In the genomic region with DNA sequence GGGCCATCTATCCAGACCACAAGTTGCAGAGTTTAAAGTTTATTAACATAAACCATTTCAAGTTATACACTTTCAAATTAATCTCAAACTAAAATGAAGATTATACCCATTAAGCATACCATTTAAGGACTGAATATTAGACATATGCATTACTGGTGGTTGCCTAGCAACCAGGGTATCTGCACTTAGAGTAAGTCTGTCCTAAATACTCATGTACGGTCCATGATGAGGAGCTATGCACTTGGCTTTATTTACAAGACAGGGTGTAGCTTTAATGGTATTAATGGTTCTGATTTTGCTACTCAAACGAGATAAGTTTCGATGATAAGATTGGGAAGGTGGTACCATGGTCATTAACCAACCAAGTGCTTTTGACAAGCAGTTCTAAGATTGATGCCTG, we compare ENCODE assay signal across 19 mouse cellular contexts.
A peak's percentile ranks its signal among the peaks of the same experiment; 100 is the strongest.
DNase-seq lines count a peak whose midpoint lies in the region; ATAC-seq and TF ChIP-seq lines count a peak whose summit lies in the region.
"Had no signal": no experiment of that assay in that cellular context is flagged by ENCODE, and none has a peak within 500 bp of the region (broad histone marks: within the 10 kb centered on the region; RNA-seq: fewer than 3 reads in every experiment).

No protein-coding gene starts in this region.

- H3K9ac ChIP-seq in forebrain, embryonic 15.5 days (replicated peaks) = no peak overlapping the region
- no peak overlapping the region for H3K9ac ChIP-seq in forebrain, embryonic 16.5 days (replicated peaks; ENCODE audit: low read depth, low read length)
- no peak overlapping the region for H3K9ac ChIP-seq in midbrain, embryonic 15.5 days
- H3K9ac ChIP-seq in midbrain, embryonic 14.5 days (replicated peaks; ENCODE audit: low read length) = no peak overlapping the region
- H3K9ac ChIP-seq: heart, embryonic 13.5 days; hindbrain, embryonic 12.5 days; intestine, embryonic 15.5 days had no signal

- peak overlapping the region; percentile 36; the same call in 1 of the 2 replicates for H3K27ac ChIP-seq in forebrain, embryonic 15.5 days (replicated peaks)
- H3K27ac ChIP-seq in forebrain, embryonic 16.5 days (ENCODE audit: low read length) = no peak overlapping the region
- H3K27ac ChIP-seq in midbrain, embryonic 15.5 days = no peak overlapping the region
- H3K27ac ChIP-seq in midbrain, embryonic 14.5 days (replicated peaks; ENCODE audit: low read depth, low read length) = no peak overlapping the region
- H3K27ac ChIP-seq: forebrain, embryonic 10.5 days; heart, adult 2 months; heart, embryonic 10.5 days; heart, embryonic 13.5 days; intestine, embryonic 15.5 days had no signal

- peaks cover 17% of the 10 kb centered on the region for H3K4me1 ChIP-seq in forebrain, embryonic 15.5 days
- H3K4me1 ChIP-seq in forebrain, embryonic 16.5 days (replicated peaks; ENCODE audit: control insufficient read depth, insufficient read depth, low read length) = peaks cover 17% of the 10 kb centered on the region
- H3K4me1 ChIP-seq in midbrain, embryonic 15.5 days = peaks cover 16% of the 10 kb centered on the region
- peaks cover 10% of the 10 kb centered on the region for H3K4me1 ChIP-seq in midbrain, embryonic 14.5 days (ENCODE audit: control insufficient read depth, insufficient read depth, low read length)
- H3K4me1 ChIP-seq: heart, embryonic 10.5 days; heart, embryonic 13.5 days; intestine, embryonic 15.5 days had no signal

- DNase-seq in midbrain, embryonic 14.5 days = no peak
- DNase-seq in MN1 (ENCODE audit: low spot score) = peak; percentile 42
- DNase-seq in brain, embryonic 14.5 days (ENCODE audit: low read depth) = peak; percentile 32
- DNase-seq: adrenal gland, postnatal 25 days; cerebellum, adult 9-10 months; gastrocnemius, postnatal 10 days; gastrocnemius, postnatal 36 days; heart, postnatal 4 days had no signal

- no peaks in the 10 kb centered on the region for H3K9me3 ChIP-seq in forebrain, embryonic 15.5 days
- H3K9me3 ChIP-seq in forebrain, embryonic 16.5 days (ENCODE audit: control insufficient read depth, low read length) = no peaks in the 10 kb centered on the region
- H3K9me3 ChIP-seq in midbrain, embryonic 15.5 days = no peaks in the 10 kb centered on the region
- no peaks in the 10 kb centered on the region for H3K9me3 ChIP-seq in midbrain, embryonic 14.5 days (ENCODE audit: control insufficient read depth, low read length)
- H3K9me3 ChIP-seq: forebrain, embryonic 10.5 days; heart, embryonic 10.5 days; heart, embryonic 13.5 days; hindbrain, embryonic 12.5 days; intestine, embryonic 15.5 days had no signal

- no peak overlapping the region for H3K4me2 ChIP-seq in forebrain, embryonic 15.5 days (replicated peaks)
- H3K4me2 ChIP-seq in forebrain, embryonic 16.5 days (ENCODE audit: low read length) = no peak overlapping the region
- H3K4me2 ChIP-seq in midbrain, embryonic 15.5 days = no peak overlapping the region
- H3K4me2 ChIP-seq in midbrain, embryonic 14.5 days (ENCODE audit: low read length) = no peak overlapping the region
- H3K4me2 ChIP-seq: heart, embryonic 13.5 days; hindbrain, embryonic 12.5 days; intestine, embryonic 15.5 days had no signal

- no peaks in the 10 kb centered on the region for H3K27me3 ChIP-seq in forebrain, embryonic 15.5 days
- H3K27me3 ChIP-seq in forebrain, embryonic 16.5 days (replicated peaks; ENCODE audit: control insufficient read depth, insufficient read depth, low read length) = no peaks in the 10 kb centered on the region
- H3K27me3 ChIP-seq in midbrain, embryonic 15.5 days (replicated peaks) = no peaks in the 10 kb centered on the region
- no peaks in the 10 kb centered on the region for H3K27me3 ChIP-seq in midbrain, embryonic 14.5 days (ENCODE audit: control insufficient read depth, insufficient read depth, low read length)
- H3K27me3 ChIP-seq: heart, embryonic 13.5 days; hindbrain, embryonic 12.5 days; intestine, embryonic 15.5 days had no signal

- no peak overlapping the region for H3K4me3 ChIP-seq in forebrain, embryonic 15.5 days
- H3K4me3 ChIP-seq in forebrain, embryonic 16.5 days (replicated peaks; ENCODE audit: low read length) = no peak overlapping the region
- no peak overlapping the region for H3K4me3 ChIP-seq in midbrain, embryonic 15.5 days
- no peak overlapping the region for H3K4me3 ChIP-seq in midbrain, embryonic 14.5 days (replicated peaks; ENCODE audit: low read depth, low read length)
- H3K4me3 ChIP-seq: forebrain, embryonic 10.5 days; heart, adult 2 months; heart, embryonic 10.5 days; heart, embryonic 13.5 days; hindbrain, embryonic 12.5 days; intestine, embryonic 15.5 days had no signal

- TF ChIP-seq POLR2A in brain, embryonic 14.5 days (IDR thresholded peaks at IDR 0.05; ENCODE audit: borderline replicate concordance, extremely low read depth, insufficient read depth, insufficient read length, poor library complexity, severe bottlenecking) = no peak

- no peaks in the 10 kb centered on the region for H3K36me3 ChIP-seq in forebrain, embryonic 15.5 days
- no peaks in the 10 kb centered on the region for H3K36me3 ChIP-seq in forebrain, embryonic 16.5 days (ENCODE audit: control insufficient read depth, insufficient read depth)
- H3K36me3 ChIP-seq in midbrain, embryonic 15.5 days (replicated peaks) = no peaks in the 10 kb centered on the region
- no peaks in the 10 kb centered on the region for H3K36me3 ChIP-seq in midbrain, embryonic 14.5 days (ENCODE audit: control insufficient read depth, insufficient read depth, low read length)
- H3K36me3 ChIP-seq: forebrain, embryonic 10.5 days; heart, embryonic 10.5 days; heart, embryonic 13.5 days; hindbrain, embryonic 12.5 days; intestine, embryonic 15.5 days had no signal

- 74% methylated on average over 3 of the region's 3 CpGs for WGBS in forebrain, embryonic 15.5 days
- WGBS in forebrain, embryonic 16.5 days = 74% methylated on average over 3 of the region's 3 CpGs
- 77% methylated on average over 3 of the region's 3 CpGs for whole genome bisulfite sequencing in midbrain, embryonic 15.5 days
- WGBS in midbrain, embryonic 14.5 days = 81% methylated on average over 3 of the region's 3 CpGs

- ATAC-seq in forebrain, embryonic 15.5 days (replicated peaks) = 0 out of 2 replicates have a peak, but pooled peaks have one; percentile 24
- no peak for ATAC-seq in forebrain, embryonic 16.5 days
- 0 out of 2 replicates have a peak, but pooled peaks have one; percentile 53 for ATAC-seq in midbrain, embryonic 15.5 days (replicated peaks)
- ATAC-seq in midbrain, embryonic 14.5 days (ENCODE audit: low FRiP score, low TSS enrichment) = no peak
- ATAC-seq: activated CD4-positive, CD25-positive, alpha-beta regulatory T cell, adult 4 months; CD4-positive, CD25-positive, alpha-beta regulatory T cell, adult 4 months; intestine, embryonic 15.5 days had no signal

- no peak for TF ChIP-seq CTCF in brain, embryonic 14.5 days (IDR thresholded peaks at IDR 0.05; ENCODE audit: borderline replicate concordance, extremely low read depth, insufficient read depth, insufficient read length)

Comparison
In these comparisons a context has a peak if more than half of its experiments do, and no peak if none do; other contexts are left out.
1. ATAC-seq: peak in forebrain, embryonic 15.5 days (single experiment) and midbrain, embryonic 15.5 days (single experiment); none in forebrain, embryonic 16.5 days (single experiment) and midbrain, embryonic 14.5 days (single experiment).